Mouse (Mus musculus): Measurements from ENCODE around the gene Bri3. TPM values are rescaled to one million over a fixed set of nuclear protein-coding genes. Genes with fewer than 3 reads are reported as not detected.

Bri3 gene
- polyA plus RNA-seq, 1 experiment from 2014 or later: 93.6 TPM

DNA sequence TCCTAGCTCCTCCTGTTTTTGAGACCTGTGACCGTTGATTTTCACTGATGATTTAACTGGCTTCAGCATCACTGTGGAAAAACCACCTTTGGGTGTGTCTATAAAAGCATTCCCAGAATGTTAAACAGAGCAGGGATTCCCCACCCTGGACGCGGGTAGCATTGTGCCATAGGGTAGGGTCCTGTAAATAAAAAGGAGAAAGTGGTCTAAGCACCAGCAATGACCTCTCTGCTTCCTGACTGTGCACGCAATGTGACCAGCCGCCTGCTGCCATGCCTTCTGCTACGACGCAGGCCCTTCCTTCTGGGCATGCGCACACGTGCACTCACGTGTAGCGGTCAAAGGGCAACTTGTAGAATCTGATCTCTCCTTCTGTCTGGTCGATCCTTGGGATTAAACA lies 174.2 kb downstream of the Bri3 start:
- Histone ChIP-seq H3K27me3 (ENCODE audit: control insufficient read depth, insufficient read depth, low read length) (no peaks in the 10 kb centered on the region), H3K36me3 (ENCODE audit: control insufficient read depth, insufficient read depth, low read length) (no peaks in the 10 kb centered on the region), H3K4me3 (replicated peaks; ENCODE audit: low read length) (no peak overlapping the region), H3K9me3 (replicated peaks; ENCODE audit: control insufficient read depth, low read length) (no peaks in the 10 kb centered on the region), H3K27ac (ENCODE audit: low read length) (no peak overlapping the region), H3K4me2 (ENCODE audit: low read depth, low read length) (no peak overlapping the region), H3K9ac (ENCODE audit: low read length) (no peak overlapping the region), H3K4me1 (ENCODE audit: control insufficient read depth, insufficient read depth, low read length) (no peaks in the 10 kb centered on the region)
- no peak for ATAC-seq (ENCODE audit: insufficient read depth, low FRiP score)
- WGBS: 87% methylated on average over 12 of the region's 12 CpGs

DNA sequence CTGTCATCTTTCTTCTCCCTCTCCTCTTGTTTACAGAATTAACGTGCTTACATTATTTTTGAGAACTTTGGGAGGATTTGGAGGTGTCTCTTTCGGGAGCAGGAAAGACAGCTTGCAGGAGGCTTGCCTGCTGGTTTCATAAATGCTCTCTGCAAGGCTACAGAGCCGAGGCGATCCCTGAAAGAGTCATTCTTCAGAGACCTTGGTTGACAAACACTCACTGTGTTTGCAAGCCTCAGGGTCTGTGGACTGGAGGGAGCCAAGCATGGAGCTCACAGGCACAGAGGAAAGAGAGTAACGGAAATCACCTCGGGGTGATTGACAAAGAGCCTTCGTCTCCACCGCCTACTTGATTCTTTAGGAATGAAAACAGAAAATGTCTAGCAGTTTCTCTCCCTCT lies 175.8 kb downstream of the Bri3 start:
- H3K27ac ChIP-seq (ENCODE audit: low read length): no peak overlapping the region
- H3K4me3 ChIP-seq (replicated peaks; ENCODE audit: low read length): no peak overlapping the region
- WGBS: 66% methylated on average over 8 of the region's 8 CpGs
- H3K36me3 ChIP-seq (ENCODE audit: control insufficient read depth, insufficient read depth, low read length): no peaks in the 10 kb centered on the region
- H3K4me2 ChIP-seq (ENCODE audit: low read depth, low read length): no peak overlapping the region
- no peaks in the 10 kb centered on the region for H3K27me3 ChIP-seq (ENCODE audit: control insufficient read depth, insufficient read depth, low read length)
- no peak for ATAC-seq (ENCODE audit: insufficient read depth, low FRiP score)
- H3K9me3 ChIP-seq (replicated peaks; ENCODE audit: control insufficient read depth, low read length): no peaks in the 10 kb centered on the region
- H3K4me1 ChIP-seq (ENCODE audit: control insufficient read depth, insufficient read depth, low read length): no peaks in the 10 kb centered on the region
- H3K9ac ChIP-seq (ENCODE audit: low read length): no peak overlapping the region

GRCm38 (mm10) chr5:144426697-144427096 lies 182.5 kb downstream of the Bri3 start:
- H3K4me1 ChIP-seq (ENCODE audit: control insufficient read depth, insufficient read depth, low read length): no peaks in the 10 kb centered on the region
- H3K4me3 ChIP-seq (replicated peaks; ENCODE audit: low read length): no peak overlapping the region
- H3K27me3 ChIP-seq (ENCODE audit: control insufficient read depth, insufficient read depth, low read length): no peaks in the 10 kb centered on the region
- 0 out of 2 replicates have a peak, but pooled peaks have one; percentile 10 for ATAC-seq (ENCODE audit: insufficient read depth, low FRiP score)
- no peak overlapping the region for H3K4me2 ChIP-seq (ENCODE audit: low read depth, low read length)
- no peaks in the 10 kb centered on the region for H3K9me3 ChIP-seq (replicated peaks; ENCODE audit: control insufficient read depth, low read length)
- H3K36me3 ChIP-seq (ENCODE audit: control insufficient read depth, insufficient read depth, low read length): no peaks in the 10 kb centered on the region
- 56% methylated on average over 3 of the region's 3 CpGs for WGBS
- H3K27ac ChIP-seq (ENCODE audit: low read length): no peak overlapping the region
- no peak overlapping the region for H3K9ac ChIP-seq (ENCODE audit: low read length)

DNA sequence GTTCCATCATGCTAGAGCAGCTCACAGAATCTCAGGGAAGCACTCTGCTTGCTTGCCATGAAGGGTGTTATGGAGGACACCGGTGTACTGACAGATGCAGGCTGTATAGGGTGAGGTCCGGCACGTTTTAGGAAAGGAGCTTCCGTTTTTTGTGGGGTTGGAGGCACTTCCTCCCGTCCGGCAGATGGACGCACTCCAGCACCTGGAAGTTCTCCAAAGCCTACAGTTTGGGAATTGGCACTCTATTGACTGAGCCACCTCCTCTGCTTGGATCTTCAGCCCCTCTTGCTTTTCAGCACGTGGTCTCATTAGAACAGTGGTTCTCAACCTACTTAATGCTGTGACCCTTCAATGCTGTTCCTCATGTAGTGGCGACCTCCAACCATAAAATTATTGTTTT lies 183.6 kb downstream of the Bri3 start:
- Histone ChIP-seq H3K9me3 (replicated peaks; ENCODE audit: control insufficient read depth, low read length) (no peaks in the 10 kb centered on the region), H3K27ac (ENCODE audit: low read length) (no peak overlapping the region), H3K4me2 (ENCODE audit: low read depth, low read length) (no peak overlapping the region), H3K27me3 (ENCODE audit: control insufficient read depth, insufficient read depth, low read length) (no peaks in the 10 kb centered on the region), H3K4me1 (ENCODE audit: control insufficient read depth, insufficient read depth, low read length) (no peaks in the 10 kb centered on the region), H3K9ac (ENCODE audit: low read length) (no peak overlapping the region), H3K4me3 (replicated peaks; ENCODE audit: low read length) (no peak overlapping the region), H3K36me3 (ENCODE audit: control insufficient read depth, insufficient read depth, low read length) (no peaks in the 10 kb centered on the region)
- ATAC-seq (ENCODE audit: insufficient read depth, low FRiP score): no peak
- WGBS: 66% methylated on average over 9 of the region's 9 CpGs

DNA sequence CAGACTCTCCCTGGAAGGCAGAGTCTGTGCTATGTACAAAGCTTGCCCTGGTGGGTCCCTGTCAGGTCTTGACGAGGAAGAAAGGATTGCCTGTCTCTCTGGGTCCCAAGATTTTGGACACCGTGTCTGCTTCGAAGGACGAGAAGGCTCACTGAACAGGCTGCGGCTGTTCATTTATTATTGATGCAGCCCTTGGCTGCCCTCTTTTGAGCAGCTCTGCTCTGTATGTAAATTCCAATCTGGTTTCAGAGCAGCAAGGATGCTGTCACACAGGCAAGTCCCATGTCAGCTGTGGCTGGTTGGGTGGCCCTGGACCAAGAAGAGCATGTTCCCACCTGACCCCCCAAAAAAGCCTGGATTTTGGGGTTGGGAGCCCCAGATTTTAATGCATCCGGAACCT lies 187.2 kb downstream of the Bri3 start:
- Histone ChIP-seq H3K4me1 (ENCODE audit: control insufficient read depth, insufficient read depth, low read length) (no peaks in the 10 kb centered on the region), H3K4me3 (replicated peaks; ENCODE audit: low read length) (no peak overlapping the region)
- WGBS: 64% methylated on average over 6 of the region's 6 CpGs

GRCm38 (mm10) chr5:144439286-144440040 lies 195.2 kb downstream of the Bri3 start:
- Histone ChIP-seq H3K4me1 (ENCODE audit: control insufficient read depth, insufficient read depth, low read length) (no peaks in the 10 kb centered on the region), H3K9ac (ENCODE audit: low read length) (no peak overlapping the region), H3K36me3 (ENCODE audit: control insufficient read depth, insufficient read depth, low read length) (no peaks in the 10 kb centered on the region), H3K4me2 (ENCODE audit: low read depth, low read length) (no peak overlapping the region), H3K27ac (ENCODE audit: low read length) (no peak overlapping the region), H3K27me3 (ENCODE audit: control insufficient read depth, insufficient read depth, low read length) (no peaks in the 10 kb centered on the region), H3K9me3 (replicated peaks; ENCODE audit: control insufficient read depth, low read length) (no peaks in the 10 kb centered on the region), H3K4me3 (replicated peaks; ENCODE audit: low read length) (no peak overlapping the region)
- WGBS: 72% methylated on average over 10 of the region's 10 CpGs
- ATAC-seq (ENCODE audit: insufficient read depth, low FRiP score): no peak

More for the DNA sequence above, 187.2 kb downstream of the Bri3 start:
- no peak for ATAC-seq (ENCODE audit: insufficient read depth, low FRiP score)
- Histone ChIP-seq H3K27ac (ENCODE audit: low read length) (no peak overlapping the region), H3K27me3 (ENCODE audit: control insufficient read depth, insufficient read depth, low read length) (no peaks in the 10 kb centered on the region), H3K4me2 (ENCODE audit: low read depth, low read length) (no peak overlapping the region), H3K9ac (ENCODE audit: low read length) (no peak overlapping the region), H3K9me3 (replicated peaks; ENCODE audit: control insufficient read depth, low read length) (no peaks in the 10 kb centered on the region), H3K36me3 (ENCODE audit: control insufficient read depth, insufficient read depth, low read length) (no peaks in the 10 kb centered on the region)

GRCm38 (mm10) chr5:144441831-144442271 lies 197.6 kb downstream of the Bri3 start:
- WGBS: 53% methylated on average over 12 of the region's 12 CpGs
- no peak for ATAC-seq (ENCODE audit: insufficient read depth, low FRiP score)
- H3K4me1 ChIP-seq (ENCODE audit: control insufficient read depth, insufficient read depth, low read length): no peaks in the 10 kb centered on the region
- no peaks in the 10 kb centered on the region for H3K36me3 ChIP-seq (ENCODE audit: control insufficient read depth, insufficient read depth, low read length)
- no peaks in the 10 kb centered on the region for H3K27me3 ChIP-seq (ENCODE audit: control insufficient read depth, insufficient read depth, low read length)
- no peak overlapping the region for H3K4me3 ChIP-seq (replicated peaks; ENCODE audit: low read length)
- H3K9me3 ChIP-seq (replicated peaks; ENCODE audit: control insufficient read depth, low read length): no peaks in the 10 kb centered on the region
- no peak overlapping the region for H3K27ac ChIP-seq (ENCODE audit: low read length)
- H3K4me2 ChIP-seq (ENCODE audit: low read depth, low read length): no peak overlapping the region
- no peak overlapping the region for H3K9ac ChIP-seq (ENCODE audit: low read length)

DNA sequence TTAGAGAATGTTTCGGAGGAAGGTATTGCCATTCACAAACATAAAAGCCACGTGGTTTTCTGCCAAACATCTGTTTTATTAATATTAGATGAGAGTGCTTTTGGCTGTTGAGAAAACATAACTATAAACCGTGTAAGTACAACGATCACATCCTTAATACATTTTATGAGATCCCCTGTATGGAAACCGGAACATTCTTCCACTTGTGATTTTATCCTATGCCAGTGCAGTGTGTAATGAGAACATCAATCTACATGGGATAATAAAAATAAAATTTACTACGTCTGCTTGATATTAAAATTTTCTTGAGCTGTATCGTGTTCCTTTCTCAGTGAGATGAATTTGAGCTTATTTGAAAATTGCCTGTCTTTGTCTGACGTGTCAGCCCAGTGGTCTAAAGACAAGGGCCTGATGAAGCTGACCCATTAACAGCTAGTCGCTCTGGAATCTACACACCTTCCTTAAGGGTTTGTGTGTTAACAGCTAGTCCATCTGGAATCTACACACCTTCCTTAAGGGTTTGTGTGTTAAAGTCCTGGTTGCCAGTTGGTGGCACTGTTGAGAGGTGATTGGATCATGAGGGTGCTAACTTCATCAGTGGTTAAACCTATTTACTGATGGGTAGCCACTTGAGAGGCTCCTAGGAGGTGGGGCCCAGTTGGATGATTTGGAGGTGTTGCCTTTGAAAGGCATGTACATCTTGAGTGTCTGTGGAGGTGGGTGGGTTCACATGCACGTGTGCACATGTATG lies 202.4 kb downstream of the Bri3 start:
- no peak overlapping the region for H3K4me2 ChIP-seq (ENCODE audit: low read depth, low read length)
- H3K4me1 ChIP-seq (ENCODE audit: control insufficient read depth, insufficient read depth, low read length): 0 out of 2 replicates have a peak, but pooled peaks cover 3% of the 10 kb centered on the region
- no peaks in the 10 kb centered on the region for H3K27me3 ChIP-seq (ENCODE audit: control insufficient read depth, insufficient read depth, low read length)
- no peak overlapping the region for H3K27ac ChIP-seq (ENCODE audit: low read length)
- no peaks in the 10 kb centered on the region for H3K36me3 ChIP-seq (ENCODE audit: control insufficient read depth, insufficient read depth, low read length)
- no peak overlapping the region for H3K4me3 ChIP-seq (replicated peaks; ENCODE audit: low read length)
- ATAC-seq (ENCODE audit: insufficient read depth, low FRiP score): no peak
- 78% methylated on average over 10 of the region's 10 CpGs for WGBS
- H3K9me3 ChIP-seq (replicated peaks; ENCODE audit: control insufficient read depth, low read length): no peaks in the 10 kb centered on the region
- no peak overlapping the region for H3K9ac ChIP-seq (ENCODE audit: low read length)

DNA sequence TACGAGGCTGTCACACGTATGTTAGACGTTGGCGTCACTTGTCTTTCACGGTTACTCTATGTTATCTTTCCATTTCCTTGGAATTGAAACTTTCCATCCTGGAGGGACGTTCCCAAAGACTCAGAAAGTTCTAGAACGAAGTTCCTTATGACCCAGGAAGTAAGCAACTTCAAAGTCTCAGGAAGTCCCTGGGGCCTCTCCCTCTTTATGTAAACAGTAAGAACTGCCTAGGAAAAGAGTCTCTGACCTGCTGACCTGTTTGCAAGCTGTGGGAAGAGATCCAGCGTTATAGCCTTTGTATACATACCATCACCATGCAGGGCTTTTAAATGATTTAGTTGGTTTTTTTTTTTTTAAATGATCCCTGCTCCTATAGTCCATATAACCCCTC lies 203.0 kb downstream of the Bri3 start:
- Histone ChIP-seq H3K4me2 (ENCODE audit: low read depth, low read length) (no peak overlapping the region), H3K27me3 (ENCODE audit: control insufficient read depth, insufficient read depth, low read length) (no peaks in the 10 kb centered on the region), H3K4me1 (ENCODE audit: control insufficient read depth, insufficient read depth, low read length) (0 out of 2 replicates have a peak, but pooled peaks cover 3% of the 10 kb centered on the region), H3K9ac (ENCODE audit: low read length) (no peak overlapping the region), H3K4me3 (replicated peaks; ENCODE audit: low read length) (no peak overlapping the region), H3K9me3 (replicated peaks; ENCODE audit: control insufficient read depth, low read length) (no peaks in the 10 kb centered on the region), H3K27ac (ENCODE audit: low read length) (no peak overlapping the region), H3K36me3 (ENCODE audit: control insufficient read depth, insufficient read depth, low read length) (no peaks in the 10 kb centered on the region)
- no peak for ATAC-seq (ENCODE audit: insufficient read depth, low FRiP score)
- 57% methylated on average over 8 of the region's 8 CpGs for WGBS
